Mouse (Mus musculus): ENCODE data around the gene Col23a1. TPM values are rescaled to one million over a fixed set of nuclear protein-coding genes. Genes with fewer than 3 reads are reported as not detected.

Gene Col23a1
- polyA plus RNA-seq, 1 experiment: 7.1 TPM

DNA sequence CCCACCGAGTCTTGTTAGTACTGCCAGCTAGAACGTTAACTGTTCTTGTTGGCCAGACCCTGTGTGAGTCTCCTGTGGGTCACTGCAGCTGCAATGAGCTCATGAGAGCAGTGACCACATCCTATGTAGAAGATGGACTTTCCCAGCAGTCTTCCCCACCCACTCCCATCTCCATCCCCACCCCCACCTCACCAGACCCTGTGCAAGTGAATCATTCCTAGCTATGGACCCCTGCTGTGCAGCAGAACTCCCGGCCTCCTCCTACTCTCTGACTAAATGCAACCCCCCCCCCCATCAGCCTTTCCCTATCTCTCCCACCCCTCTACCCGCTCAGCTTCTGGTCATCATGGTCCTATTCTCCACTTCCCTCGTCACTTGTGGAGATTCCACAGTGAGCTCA is 167.9 kb downstream of the Col23a1 start:
- TF ChIP-seq POLR2A (IDR thresholded peaks at IDR 0.05; ENCODE audit: low read depth, low read length): no peak
- TF ChIP-seq CTCF (IDR thresholded peaks at IDR 0.05; ENCODE audit: borderline replicate concordance, insufficient read depth, low read length): no peak
- Histone ChIP-seq H3K27ac (ENCODE audit: insufficient read depth, low read length) (no peak overlapping the region), H3K4me1 (ENCODE audit: control insufficient read depth, insufficient read depth, low read length) (no peaks in the 10 kb centered on the region), H3K4me3 (ENCODE audit: insufficient read depth, low read length) (no peak overlapping the region)

DNA sequence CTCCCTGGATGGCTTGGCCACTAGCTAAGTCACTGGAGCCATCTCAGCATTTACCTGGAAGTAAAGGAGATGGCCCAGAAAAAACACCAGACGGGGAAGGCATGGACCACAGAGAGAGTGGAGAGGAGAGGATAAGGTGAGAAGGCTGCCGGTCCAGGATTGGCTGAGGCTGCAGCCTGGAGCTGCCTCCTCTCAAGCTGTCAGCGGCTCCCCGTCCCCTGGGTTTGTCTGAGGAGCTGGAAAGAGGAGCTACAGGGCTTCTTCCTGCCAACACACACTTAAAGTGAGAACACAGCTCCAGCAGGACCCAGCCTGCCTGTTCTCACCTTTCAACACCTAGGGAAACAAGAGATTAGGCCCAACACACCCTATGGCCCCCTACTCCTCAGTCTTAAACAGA is 168.9 kb downstream of the Col23a1 start:
- Histone ChIP-seq H3K4me3 (ENCODE audit: insufficient read depth, low read length) (no peak overlapping the region), H3K4me1 (ENCODE audit: control insufficient read depth, insufficient read depth, low read length) (no peaks in the 10 kb centered on the region), H3K27ac (ENCODE audit: insufficient read depth, low read length) (no peak overlapping the region)
- no peak for TF ChIP-seq POLR2A (IDR thresholded peaks at IDR 0.05; ENCODE audit: low read depth, low read length)
- no peak for TF ChIP-seq CTCF (IDR thresholded peaks at IDR 0.05; ENCODE audit: borderline replicate concordance, insufficient read depth, low read length)

DNA sequence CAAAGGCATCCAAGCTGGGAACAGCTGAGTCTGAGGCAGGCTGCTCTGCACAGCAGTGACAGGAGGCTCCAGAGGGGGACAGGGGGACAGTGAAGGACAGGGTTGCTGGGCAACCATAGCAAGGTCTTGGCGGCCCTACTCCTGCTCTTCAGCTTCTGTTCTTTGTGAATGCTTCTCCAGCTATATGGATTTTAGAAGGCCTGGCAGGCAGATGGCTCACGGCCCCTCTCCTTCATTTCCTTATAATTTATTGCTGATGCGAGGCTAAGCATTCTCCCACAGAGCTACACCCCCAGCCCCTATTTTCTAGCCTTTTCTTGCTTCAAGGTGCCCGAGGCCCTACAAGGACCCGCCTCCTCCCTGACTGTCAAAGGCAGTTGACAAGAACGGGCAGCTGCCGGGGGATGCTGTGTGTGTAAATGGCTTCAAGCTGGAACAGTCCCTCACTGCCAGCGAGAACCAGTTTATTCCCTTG is 169.9 kb downstream of the Col23a1 start:
- no peak for TF ChIP-seq POLR2A (IDR thresholded peaks at IDR 0.05; ENCODE audit: low read depth, low read length)
- TF ChIP-seq CTCF (IDR thresholded peaks at IDR 0.05; ENCODE audit: borderline replicate concordance, insufficient read depth, low read length): no peak
- no peaks in the 10 kb centered on the region for H3K4me1 ChIP-seq (ENCODE audit: control insufficient read depth, insufficient read depth, low read length)

DNA sequence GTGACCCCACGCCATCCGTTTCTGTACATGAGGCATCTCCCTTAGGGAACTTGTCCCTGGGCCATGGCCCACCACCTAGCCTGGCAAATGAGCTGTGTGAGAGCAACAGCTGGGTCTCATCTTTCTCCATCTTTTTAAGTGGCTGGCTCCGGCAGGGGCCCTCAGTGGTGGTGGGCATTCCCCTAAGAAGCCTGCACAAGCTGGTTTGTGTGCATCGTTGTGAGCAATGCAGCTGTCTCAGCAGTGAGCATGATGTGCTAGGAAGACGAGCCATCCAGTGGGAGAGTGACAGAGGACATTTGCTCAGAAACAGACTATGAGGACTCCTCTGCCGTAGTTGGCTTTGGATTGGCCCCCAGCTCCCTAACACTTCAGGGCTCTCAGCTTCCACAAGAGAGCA is 179.0 kb downstream of the Col23a1 start:
- H3K4me1 ChIP-seq (ENCODE audit: control insufficient read depth, insufficient read depth, low read length): peaks cover 8% of the 10 kb centered on the region; the same call in 1 of the 2 replicates
- H3K4me3 ChIP-seq (ENCODE audit: insufficient read depth, low read length): no peak overlapping the region
- no peak for TF ChIP-seq POLR2A (IDR thresholded peaks at IDR 0.05; ENCODE audit: low read depth, low read length)
- TF ChIP-seq CTCF (IDR thresholded peaks at IDR 0.05; ENCODE audit: borderline replicate concordance, insufficient read depth, low read length): no peak
- no peak overlapping the region for H3K27ac ChIP-seq (ENCODE audit: insufficient read depth, low read length)

More for the DNA sequence above, 169.9 kb downstream of the Col23a1 start:
- no peak overlapping the region for H3K27ac ChIP-seq (ENCODE audit: insufficient read depth, low read length)
- H3K4me3 ChIP-seq (ENCODE audit: insufficient read depth, low read length): no peak overlapping the region

DNA sequence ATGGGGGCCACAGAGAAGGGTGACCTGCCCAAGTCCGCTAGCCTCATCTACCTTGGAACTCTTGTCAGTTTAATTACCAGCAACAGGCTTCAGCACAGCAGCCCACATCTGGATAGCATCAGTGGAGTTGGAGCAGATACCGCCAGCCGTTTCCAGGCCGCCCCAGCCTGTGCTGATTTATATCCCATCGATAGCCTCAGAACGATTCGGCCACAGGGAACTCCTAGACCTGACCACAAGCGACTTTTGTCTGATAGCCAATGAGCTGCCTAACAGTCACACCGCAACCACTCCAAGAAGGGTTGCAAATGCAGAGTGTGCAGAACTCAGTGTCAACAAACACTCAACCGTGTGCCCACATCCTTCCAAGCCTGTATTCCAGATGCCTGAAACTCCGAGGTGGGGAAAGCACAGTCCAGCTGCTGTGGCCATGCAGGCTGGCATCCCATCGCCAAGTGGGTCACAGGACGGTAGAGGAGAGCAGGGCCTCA is 179.7 kb downstream of the Col23a1 start:
- Histone ChIP-seq H3K4me3 (ENCODE audit: insufficient read depth, low read length) (no peak overlapping the region), H3K4me1 (ENCODE audit: control insufficient read depth, insufficient read depth, low read length) (peaks cover 8% of the 10 kb centered on the region; the same call in 1 of the 2 replicates), H3K27ac (ENCODE audit: insufficient read depth, low read length) (no peak overlapping the region)
- TF ChIP-seq POLR2A (IDR thresholded peaks at IDR 0.05; ENCODE audit: low read depth, low read length) (no peak), CTCF (IDR thresholded peaks at IDR 0.05; ENCODE audit: borderline replicate concordance, insufficient read depth, low read length) (no peak)

DNA sequence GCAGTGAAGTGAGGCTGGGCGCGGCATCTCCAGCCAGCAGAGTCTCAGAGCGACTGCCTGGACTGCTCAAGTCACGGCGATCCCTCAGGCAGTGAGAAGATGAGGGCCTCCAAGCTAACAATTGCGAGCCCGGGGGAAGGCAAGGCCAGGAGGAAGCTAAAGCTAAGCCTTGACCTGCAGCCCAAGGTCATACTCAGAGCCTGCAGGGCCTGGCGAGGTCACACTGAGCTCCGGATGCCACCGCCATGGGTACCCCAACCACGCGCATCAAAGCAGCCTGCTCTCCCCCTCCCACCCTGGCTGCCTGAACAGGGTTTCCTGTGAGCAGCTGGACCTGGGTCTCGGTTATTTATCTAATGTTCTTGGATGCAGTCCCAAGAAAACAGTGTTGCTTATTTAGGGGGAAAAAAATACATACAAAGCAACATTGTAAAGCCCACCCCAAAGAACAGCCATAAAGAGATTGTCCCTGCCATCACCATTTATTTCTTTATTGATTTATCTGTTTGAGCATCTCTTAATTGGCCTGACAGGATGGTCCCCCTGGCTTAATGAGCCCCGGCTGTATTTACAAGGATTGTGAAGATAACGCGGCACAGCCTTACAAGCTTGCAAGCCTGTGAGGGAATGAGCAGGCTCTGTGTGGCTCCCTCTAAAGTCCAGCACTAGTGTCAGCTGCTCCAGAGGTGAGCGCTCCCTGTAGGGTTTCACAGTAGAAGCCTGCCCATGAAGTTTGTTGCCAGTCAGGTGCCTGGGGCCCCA is 180.8 kb downstream of the Col23a1 start:
- Histone ChIP-seq H3K4me3 (ENCODE audit: insufficient read depth, low read length) (no peak overlapping the region), H3K27ac (ENCODE audit: insufficient read depth, low read length) (no peak overlapping the region), H3K4me1 (ENCODE audit: control insufficient read depth, insufficient read depth, low read length) (peaks cover 8% of the 10 kb centered on the region; the same call in 1 of the 2 replicates)
- TF ChIP-seq CTCF (IDR thresholded peaks at IDR 0.05; ENCODE audit: borderline replicate concordance, insufficient read depth, low read length) (no peak), POLR2A (IDR thresholded peaks at IDR 0.05; ENCODE audit: low read depth, low read length) (no peak)

DNA sequence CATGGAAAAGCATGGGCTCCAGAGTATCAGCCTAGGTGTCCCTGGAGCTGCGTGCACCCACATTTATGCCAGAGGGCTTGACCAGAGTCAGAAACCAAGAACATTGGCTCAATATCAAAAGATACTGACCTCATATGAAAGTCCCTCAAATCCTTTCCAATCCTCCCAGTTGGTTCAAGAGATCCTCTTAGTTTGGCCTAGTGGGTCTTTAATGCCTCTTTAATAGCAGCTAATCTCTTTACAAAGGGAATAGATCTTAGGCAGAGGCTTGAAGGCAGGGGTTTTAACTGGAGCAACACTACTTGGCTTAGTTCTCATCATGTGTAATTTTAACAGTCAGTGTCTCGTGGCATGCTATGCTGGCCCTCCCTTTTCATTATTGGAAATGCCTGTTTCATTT is 184.0 kb downstream of the Col23a1 start:
- no peak overlapping the region for H3K4me3 ChIP-seq (ENCODE audit: insufficient read depth, low read length)
- peaks cover 8% of the 10 kb centered on the region; the same call in 1 of the 2 replicates for H3K4me1 ChIP-seq (ENCODE audit: control insufficient read depth, insufficient read depth, low read length)
- TF ChIP-seq CTCF (IDR thresholded peaks at IDR 0.05; ENCODE audit: borderline replicate concordance, insufficient read depth, low read length): no peak
- H3K27ac ChIP-seq (ENCODE audit: insufficient read depth, low read length): no peak overlapping the region

DNA sequence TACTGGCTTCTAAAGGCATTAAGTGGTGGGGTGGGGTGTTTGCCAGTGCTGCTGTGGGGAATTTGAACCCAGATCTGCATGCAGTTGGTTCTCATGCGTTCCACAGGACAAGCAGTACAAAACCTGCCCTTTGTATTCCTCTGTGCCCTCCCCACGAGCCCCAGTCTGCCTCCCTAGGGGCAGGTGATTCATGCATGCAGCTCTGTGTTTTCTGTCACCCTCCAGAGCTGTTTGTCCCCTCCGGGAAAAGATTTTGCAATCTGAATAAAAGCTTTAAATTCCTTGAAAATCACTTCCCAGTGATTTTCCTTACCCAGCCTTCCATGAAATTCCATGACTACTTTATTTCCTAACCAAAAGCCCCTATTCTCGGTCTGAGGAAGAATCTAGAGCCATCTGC is 186.8 kb downstream of the Col23a1 start:
- no peak overlapping the region for H3K27ac ChIP-seq (ENCODE audit: insufficient read depth, low read length)
- no peak overlapping the region for H3K4me3 ChIP-seq (ENCODE audit: insufficient read depth, low read length)
- no peaks in the 10 kb centered on the region for H3K4me1 ChIP-seq (ENCODE audit: control insufficient read depth, insufficient read depth, low read length)
- no peak for TF ChIP-seq POLR2A (IDR thresholded peaks at IDR 0.05; ENCODE audit: low read depth, low read length)
- TF ChIP-seq CTCF (IDR thresholded peaks at IDR 0.05; ENCODE audit: borderline replicate concordance, insufficient read depth, low read length): no peak

DNA sequence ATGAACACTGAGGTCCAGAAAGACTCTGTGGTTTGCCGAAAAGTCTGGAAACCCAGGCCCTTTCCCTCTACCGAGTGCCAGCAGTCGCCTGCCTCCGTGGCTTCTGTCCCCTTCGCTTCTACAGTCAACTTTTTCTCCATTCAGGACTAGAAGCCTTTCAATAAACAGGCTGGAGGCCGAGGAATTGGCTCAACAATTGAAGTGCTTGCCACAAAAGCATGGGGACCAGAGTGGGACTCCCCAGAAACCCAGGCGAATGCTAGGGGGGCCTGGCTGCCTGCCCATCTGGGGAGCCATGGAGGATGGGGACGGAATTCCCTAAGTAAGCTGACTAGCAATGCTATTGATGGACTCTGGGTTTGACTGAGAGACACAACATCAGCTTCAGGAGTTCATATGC is 187.9 kb downstream of the Col23a1 start:
- no peak overlapping the region for H3K4me3 ChIP-seq (ENCODE audit: insufficient read depth, low read length)
- TF ChIP-seq CTCF (IDR thresholded peaks at IDR 0.05; ENCODE audit: borderline replicate concordance, insufficient read depth, low read length): no peak
- no peak for TF ChIP-seq POLR2A (IDR thresholded peaks at IDR 0.05; ENCODE audit: low read depth, low read length)
- H3K4me1 ChIP-seq (ENCODE audit: control insufficient read depth, insufficient read depth, low read length): peaks cover 2% of the 10 kb centered on the region; the same call in 1 of the 2 replicates
- H3K27ac ChIP-seq (ENCODE audit: insufficient read depth, low read length): no peak overlapping the region

DNA sequence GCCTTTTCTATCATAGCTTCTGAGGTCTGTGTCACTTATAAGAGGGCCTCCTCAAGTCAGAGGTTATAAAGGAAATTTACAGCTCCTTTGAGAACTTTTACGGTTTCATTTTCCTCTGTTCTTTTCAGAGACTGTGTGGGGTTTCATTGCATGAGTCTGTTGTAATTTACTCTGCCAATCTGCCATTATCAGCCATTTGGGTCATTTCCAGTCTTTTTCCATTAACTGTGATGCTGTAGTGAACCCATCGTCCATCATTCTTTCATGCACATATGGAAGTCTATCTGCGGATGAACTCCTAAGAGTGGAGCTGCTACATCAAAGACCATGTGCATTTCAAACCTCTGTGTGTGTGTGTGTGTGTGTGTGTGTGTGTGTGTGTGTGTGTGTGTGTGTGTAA is 192.5 kb downstream of the Col23a1 start:
- H3K4me1 ChIP-seq (ENCODE audit: control insufficient read depth, insufficient read depth, low read length): peaks cover 7% of the 10 kb centered on the region
- TF ChIP-seq POLR2A (IDR thresholded peaks at IDR 0.05; ENCODE audit: low read depth, low read length) (no peak), CTCF (IDR thresholded peaks at IDR 0.05; ENCODE audit: borderline replicate concordance, insufficient read depth, low read length) (no peak)
- no peak overlapping the region for H3K4me3 ChIP-seq (ENCODE audit: insufficient read depth, low read length)
- no peak overlapping the region for H3K27ac ChIP-seq (ENCODE audit: insufficient read depth, low read length)

All from embryonic fibroblast, embryonic 13.5 days (primary cell).